Mouse (Mus musculus): Measurements from ENCODE around the gene Prap1. TPM values are rescaled to one million over a fixed set of nuclear protein-coding genes. Genes with fewer than 3 reads are reported as not detected.
"Not testable (repeated sequence)": the region's sequence is repeated elsewhere in the genome, so short reads cannot be mapped to it uniquely, and the experiment has no call there.

Gene Prap1
- total RNA-seq, 2 experiments from 2014 or later, result not detected

DNA sequence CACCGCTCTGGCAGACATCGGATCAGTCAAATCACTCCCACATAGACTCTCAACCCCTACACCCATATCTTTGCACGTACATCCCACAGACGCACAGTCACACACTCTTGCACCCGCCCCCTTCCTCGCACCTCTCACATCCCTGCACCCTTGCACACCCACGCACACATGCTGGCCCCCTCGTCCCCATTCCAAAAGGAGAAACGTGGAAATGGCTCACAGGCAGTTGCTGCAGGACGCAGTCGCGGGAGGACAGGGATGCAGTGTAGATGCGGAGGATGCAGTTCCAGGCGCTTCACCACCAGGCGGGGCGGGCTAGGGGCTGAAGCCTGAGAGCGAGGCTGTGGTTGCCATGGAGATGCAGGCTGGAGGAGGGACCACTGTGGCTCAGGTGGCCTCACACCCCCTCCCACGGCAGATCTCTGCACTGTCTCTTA lies 10.9 kb upstream of the Prap1 start, which contains the start of gene Caly:
Caly (minus strand) TSS at position 307 of the 437 bp plus-strand sequence.
- peak; percentile 44 for DNase-seq

DNA sequence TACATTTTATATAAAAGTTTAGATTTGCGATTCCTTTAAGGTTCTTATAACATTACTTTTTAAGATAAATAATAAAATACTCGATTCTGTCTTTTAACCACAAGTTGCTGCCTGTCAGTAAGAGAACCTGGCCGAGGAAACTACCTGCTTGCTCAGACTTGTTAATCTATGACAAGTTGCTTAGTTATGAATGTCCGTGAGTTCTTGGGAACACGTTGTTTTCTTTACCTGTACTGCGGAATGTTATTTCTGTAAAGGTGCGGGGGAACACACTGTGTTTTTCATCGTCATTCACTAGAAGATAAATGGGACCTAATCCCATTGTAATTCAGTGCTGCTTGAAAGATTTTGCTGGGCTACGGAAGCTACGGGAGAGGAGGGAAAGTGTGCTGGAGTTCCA lies 2.6 kb upstream of the Prap1 start:
- no peak for DNase-seq

DNA sequence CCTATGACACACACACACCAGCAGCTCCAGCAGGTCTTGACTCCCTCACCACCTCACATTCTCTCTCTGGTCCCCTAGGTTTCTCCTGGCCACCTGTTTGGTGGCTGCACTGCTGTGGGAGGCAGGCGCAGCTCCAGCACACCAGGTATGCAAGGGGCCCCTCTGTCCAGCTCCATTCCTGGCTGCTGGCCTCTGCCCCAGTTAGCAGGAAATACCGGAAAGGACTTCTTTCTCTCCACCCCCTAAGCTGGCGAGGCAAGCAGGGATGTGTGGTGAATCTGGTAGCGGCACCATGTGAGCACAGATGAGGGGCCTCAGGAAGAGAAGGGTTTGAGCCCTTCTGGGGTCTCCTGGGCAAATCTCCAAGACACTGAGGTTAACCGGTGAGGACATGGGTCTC lies 1.8 kb downstream of the Prap1 start:
- DNase-seq, result no peak

DNA sequence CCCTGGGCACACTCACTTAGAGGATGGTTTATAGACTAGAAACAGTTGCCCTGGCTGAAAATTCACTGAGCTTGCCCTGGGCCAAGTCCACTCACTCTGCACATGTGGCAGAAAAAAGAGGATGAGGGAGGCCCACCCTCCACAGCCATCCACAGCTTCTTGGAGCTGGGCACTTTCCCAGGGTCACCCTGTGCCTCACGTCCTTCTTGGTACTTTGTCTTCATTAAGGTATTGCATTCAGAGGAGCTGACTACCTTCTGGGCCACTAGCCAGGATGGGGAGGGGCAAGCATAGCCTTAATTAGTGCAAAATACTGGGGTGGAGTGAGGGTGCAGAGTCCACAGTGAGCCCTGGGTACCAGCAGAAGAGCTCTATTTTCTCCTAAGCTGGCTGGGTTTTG lies 2.4 kb downstream of the Prap1 start:
- DNase-seq, result no peak

DNA sequence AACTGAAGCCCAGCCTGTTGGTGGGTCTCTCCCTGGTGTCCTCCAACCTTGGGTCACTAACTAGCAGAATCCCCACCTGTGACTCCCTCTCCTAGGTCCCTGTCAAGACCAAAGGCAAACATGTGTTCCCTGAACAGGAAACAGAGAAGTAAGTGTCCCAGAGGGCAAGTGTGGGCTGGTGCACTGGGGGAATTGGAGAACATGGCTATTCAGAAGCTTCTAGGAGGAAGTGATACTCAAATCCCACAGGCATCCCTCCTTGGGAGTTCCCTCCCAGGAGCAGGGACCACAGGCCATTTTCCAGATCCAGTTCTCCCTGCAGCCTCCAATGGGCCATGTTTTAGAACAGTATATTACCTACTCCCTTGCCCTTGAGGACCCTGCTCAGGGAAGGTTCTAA lies 2.9 kb downstream of the Prap1 start:
- DNase-seq, result no peak

DNA sequence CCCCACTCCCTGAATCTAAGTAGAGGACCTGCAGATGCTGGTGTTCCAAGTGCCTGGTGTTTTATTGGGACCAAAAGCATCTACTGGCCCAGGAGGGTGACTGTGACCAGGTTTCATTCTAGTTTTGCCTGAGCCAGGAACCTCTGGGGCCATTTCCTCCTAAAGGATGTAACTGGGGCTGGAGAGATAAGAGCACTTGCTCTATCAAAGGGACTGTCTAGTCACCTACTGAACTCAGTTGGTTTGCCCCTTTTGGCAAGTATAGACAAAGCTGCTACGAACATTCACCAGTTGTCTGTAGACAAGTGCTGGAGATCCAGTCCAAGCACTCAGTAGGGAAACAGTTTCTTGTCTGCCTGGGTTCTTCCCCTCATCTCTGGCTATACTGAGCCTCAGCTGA lies 5.3 kb downstream of the Prap1 start:
- DNase-seq, result no peak

DNA sequence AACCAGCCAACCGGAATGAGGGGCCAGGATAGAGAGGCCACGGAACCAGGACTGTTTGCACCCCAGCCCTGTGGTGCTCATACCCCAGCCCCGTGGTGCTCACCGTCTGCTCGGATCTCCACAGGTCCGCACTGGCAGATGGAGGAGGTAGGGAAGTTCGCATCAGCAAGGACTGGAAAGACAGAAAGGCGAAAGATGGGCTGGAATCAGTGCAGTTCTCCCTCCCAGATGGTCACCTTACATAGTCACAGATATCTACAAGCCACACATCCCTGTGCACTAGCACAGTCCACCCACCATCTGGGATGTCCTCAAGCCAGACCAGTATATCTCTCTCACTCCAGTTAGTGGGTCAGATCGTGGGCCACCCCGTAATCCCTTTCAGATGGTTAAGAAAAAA lies 8.3 kb downstream of the Prap1 start:
- DNase-seq, result no peak

DNA sequence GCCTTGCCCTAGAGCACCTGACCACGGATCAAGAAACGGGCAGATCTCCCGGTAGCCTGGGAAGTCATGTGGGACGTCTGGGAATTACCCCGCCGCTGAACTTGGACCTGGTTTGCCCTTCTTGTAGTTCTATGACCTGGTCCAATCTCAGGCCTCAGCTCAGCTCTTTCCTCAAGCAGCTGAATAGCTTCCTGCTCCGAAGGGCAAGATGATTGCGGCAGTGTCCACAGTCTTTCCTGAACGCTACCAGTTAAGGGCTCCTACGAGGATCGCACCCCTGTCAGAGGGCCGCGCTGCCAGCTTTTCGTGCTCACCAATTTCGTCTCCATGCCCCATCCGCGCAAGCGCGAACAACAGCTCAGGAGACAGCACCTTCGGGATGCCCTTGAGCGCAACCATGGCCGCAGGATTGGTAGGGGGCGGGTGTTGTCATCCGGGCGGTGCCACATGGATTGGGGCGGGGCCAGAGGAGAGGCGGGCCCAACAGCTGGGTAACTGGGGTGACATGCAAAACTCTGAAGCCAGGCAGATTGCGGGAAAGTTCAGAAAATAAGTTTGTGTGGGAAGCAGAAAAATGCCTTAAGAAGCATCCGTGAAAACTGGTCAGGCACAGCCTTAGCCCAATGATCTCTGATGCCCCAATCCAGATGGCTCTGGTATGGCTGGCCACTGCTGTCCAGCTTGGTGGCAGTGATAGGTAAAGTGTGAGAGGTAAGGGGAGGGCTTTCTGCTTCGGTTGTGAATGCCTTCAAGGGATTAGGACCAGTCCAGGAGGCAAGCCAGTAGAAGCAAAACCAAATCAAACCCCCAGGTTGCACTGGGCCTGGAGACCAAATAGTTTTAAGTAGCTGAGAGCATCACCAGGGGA lies 9.0 kb downstream of the Prap1 start, which contains the start of gene Fuom:
Fuom (minus strand) TSS at position 449 of the 868 bp plus-strand sequence.
- DNase-seq, result peak; percentile 91

DNA sequence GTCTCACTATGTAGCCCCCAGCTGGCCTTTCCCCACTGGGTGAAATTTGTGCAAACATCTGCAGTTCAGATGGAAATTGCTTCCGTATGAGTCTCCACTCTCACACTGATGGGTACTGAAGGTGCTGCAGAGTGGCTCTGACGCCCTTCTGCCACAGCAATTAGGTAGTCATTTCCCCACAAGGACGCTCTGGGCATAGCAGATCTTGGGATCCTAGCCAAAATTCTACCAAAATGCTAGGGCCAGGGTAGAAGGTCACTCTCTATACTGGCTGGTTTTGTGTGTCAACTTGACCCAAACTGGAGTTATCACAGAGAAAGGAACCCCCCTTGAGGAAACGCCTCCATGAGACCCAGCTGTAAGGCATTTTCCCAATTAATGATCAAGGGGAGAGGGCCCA lies 10.8 kb downstream of the Prap1 start:
- no peak for DNase-seq

DNA sequence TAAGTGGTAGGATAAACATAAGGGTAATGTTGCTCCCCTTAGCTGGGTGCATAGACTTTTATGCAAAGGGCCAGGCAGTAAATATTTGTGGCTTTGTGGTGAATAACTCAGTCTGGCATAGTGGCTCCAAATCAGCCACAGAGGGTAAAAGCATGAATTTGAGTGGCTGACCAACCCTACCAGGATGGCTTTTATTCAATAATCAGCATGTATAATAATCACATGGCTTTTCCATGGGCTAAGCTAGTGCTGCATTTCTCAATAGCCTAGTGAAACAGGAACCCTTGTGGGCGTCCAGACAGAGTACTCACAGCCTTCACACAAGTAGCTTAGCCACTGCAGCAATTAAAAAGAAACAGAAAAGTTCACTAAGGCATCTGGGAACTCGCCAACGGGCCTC lies 18.7 kb downstream of the Prap1 start:
- no peak for DNase-seq

DNA sequence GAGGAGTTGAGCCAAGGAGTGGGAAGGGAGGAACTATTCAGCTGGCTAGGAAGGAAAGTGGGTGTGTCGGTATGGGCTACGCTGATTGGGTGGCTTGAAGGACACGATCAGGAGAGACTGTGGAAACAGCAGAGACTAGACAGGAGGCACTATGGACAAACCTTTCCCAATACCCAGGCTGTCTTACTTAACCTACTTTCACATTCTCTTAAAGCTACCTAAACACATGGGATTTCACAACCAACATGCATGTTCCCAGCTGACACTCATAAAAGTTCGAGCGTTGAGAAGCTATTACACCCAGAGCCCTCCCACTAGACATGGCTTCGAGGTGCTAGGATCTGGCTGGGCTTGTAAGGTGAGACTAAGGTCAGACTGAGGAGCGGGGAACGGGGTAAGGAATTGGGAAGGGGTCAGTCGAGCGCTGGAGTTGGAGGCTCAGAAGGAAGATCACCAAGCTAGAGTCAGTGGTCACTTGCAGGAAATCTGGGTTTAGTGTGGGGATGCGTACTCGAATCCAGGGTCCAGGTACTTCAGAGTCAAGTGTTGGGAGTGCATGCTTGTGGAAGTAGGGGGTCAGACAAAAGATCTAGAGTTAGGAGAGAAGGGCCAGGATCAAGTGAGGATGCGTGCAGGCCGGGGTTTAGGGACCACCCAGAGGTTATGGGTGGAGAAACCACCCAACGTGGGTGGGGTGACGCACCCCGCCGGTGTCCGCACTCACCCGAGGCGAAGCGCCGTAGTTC lies 22.6 kb downstream of the Prap1 start, which contains the start of gene Paox:
Paox (plus strand) TSS at position 217 of the 746 bp plus-strand sequence.
- peak; percentile 68 for DNase-seq

DNA sequence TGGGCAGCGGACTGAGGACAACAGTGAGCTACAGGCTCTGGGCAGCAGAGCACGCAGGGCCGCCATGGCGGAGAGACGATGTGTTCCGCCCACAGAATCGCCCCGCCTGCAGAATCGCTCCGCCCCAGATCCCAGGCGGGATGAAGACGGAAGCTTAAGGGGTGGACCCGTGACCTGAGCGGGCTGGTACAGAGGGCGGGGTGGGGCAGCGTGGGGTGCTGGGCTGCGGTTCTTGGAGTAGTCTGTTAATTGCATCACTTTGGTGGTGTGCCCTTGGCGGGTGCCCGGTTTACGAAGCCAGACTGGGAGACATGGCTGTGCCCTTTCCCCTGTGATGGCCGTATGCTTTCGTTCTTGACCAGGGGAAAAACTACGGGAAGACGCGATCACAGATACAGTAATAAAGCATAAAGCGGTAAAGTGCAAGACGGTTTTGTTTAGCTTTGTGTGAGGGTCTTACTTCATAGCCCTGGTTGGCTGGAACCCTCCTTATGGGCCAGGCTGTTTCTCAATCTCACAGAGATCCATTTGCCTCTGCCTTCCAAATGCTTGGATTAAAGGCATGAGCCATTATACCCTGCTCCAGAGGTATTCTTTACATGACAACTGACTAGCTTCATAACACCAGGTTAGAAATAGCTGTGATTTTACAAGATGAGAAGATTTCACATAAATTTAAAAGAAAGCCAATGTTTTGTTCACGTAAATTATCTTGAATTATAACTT lies 23.3 kb downstream of the Prap1 start, which contains the start of gene Echs1:
Echs1 (minus strand) TSS at position 148 of the 726 bp plus-strand sequence.
- peak; percentile 91 for DNase-seq

DNA sequence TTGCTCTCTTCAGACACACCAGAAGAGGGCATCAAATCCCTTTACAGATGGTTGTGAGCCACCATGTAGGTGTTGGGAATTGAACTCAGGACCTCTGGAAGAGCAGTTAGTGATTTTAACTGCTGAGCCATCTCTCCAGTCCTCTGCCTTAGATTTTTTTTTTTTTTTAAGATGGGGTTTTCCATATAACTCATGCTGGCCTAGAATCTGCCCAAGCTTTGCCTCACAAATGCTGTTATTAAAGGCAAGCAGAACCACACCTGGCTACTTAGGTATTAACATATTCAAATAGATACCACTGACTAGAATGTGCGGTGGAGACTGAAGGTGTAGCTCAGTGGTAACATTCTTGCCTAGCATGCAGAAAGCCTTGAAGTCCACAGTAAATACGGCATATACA lies 27.3 kb downstream of the Prap1 start:
- DNase-seq, result no peak

DNA sequence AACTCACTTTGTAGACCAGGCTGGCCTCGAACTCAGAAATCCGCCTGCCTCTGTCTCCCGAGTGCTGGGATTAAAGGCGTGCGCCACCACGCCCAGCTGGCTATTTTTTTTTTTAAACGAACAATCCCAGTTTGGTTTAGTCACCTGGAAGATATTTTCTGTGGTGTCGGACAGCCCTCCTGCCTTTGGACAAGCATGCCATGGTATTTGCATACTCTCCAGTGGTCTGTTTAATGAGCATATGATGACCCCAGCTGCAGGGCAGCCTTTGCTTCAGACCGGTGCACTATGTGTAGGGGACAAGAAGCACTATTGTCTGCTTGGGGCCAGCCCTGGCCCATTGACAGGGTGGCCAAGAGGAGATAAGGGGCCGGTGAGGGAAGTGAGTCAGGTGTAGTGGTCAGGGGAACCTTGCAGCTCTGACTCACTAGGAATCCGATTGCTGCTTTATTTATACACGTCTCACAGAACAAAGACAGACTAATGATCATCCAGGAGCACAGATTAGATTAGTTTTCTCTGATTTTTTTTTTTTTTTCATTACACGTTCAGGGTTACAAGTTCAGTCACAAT lies 28.2 kb downstream of the Prap1 start:
- no peak for DNase-seq

DNA sequence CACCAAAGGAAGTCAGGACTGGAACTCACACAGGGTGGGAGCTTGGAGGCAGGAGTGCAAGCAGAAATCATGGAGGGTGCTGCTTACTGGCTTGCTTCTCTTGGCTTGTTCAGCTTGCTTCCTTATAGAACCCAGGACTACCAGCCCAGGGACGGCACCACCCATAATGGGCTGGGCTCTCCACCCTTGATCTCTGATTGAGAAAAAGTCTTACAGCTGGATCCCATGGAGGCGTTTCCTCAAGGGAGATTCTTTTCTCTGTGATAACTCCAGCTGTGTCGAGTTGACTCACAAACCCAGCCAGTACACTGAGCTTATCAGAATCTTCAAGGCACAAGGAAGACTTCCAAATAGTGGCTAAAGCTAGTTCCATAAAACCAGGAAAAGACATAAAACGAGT lies 29.6 kb downstream of the Prap1 start:
- DNase-seq, result no peak

DNA sequence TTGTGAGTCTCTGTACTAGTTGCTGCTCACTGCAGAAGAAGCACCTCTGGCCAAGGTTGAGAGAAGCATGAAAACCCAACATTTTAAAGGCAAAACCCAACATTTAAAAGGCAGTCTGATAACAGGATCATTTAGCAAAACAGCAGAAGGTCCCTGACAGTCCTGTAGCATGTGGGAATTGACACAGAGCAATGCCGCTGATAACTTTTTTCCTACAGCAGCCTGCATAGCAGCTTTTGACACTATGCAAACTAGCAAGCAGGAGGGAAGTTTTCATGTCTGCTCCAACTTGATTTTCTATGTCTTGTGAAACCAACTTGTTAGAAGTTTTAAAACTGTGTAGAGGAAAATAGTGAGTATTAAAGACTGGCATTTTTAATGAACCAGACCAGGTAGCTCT lies 31.2 kb downstream of the Prap1 start:
- DNase-seq, result no peak

DNA sequence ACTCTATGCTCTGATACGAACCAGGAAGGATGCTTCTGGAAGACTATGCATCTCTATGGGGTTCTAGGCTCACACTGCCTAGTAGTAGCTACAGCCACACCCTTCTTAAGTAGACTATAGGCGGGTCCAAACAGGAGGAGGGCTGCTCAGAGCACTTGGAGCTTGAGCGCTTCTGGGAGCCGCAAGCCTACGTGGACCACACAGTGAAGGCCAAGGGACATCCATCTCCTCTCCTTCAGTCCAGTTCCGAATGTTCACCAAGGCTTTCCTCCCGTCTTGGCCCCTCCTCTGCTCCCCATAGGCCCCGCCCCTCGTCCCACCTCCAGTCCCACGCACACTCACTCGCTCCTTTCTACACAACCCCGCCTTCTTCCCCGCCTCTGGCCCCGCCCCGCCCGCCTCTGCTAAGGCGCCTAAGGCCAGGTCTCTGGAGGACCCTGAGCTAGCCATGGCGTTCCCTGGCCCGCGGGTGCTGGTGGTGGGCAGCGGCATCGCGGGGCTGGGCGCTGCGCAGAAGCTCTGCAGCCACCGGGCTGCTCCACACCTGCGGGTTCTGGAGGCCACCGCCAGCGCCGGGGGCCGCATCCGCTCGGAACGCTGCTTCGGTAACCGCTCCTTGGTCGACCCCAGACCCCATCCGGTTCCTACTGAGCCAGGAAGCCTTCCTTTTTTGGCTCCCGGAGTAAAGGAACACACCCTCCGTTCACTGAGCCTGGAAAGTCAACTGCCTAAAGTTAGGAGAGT lies 32.3 kb downstream of the Prap1 start:
- peak; percentile 94 for DNase-seq

DNA sequence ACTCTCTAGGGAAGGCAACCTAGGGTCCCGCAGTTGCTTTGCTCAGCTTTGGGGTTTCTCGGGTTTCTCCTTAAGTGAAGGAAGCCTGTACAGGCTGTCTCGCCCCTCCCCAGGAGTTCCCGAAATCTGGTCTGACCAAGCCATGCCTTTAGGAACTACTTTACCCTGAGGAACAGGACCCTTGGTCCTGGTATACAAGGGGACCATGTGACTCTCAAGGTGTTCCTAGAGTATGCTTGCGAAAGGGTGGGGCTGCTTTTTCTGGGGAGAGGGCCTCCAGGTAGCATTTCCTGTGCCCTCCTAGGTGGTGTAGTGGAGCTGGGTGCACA lies 32.8 kb downstream of the Prap1 start:
- no peak for DNase-seq

DNA sequence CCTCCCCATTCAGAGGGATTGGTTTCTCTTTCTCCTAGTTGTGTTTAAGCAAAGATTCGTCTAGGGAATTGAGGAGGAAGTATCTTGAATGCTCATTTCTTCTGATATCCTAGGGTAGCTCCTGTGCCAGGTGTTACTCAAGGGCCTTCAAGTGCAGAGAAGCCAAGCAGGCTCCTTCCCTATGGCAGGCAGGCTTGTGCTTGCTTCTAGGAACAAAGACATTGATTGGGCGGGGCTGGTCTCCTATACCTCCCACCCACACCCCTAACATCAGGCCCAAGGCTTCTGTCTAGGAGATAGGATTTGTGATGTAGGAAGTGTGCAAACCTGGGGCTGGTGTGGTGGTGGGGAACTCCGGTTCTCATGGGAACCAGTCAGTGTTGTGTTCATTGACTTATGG lies 33.7 kb downstream of the Prap1 start:
- DNase-seq, result no peak

DNA sequence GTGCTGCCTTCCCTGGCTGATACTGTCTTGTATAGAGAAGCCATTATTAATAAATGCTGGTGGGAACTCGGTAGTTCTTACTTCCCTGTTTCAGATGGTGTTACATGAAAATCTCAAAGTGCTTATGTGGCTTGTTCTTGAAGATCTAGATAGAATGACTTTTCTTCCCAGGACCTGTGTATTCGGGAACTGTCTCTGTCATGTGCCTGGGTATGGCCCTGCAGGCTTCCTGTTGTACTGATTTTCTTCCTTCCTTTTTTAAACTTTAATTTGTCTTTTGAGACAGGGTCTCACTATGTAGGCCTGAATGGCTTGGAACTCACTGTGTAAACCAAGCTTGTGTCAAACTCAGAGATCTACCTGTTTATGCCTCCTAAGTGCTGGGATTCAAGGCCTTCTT lies 34.7 kb downstream of the Prap1 start:
- DNase-seq, result no peak

DNA sequence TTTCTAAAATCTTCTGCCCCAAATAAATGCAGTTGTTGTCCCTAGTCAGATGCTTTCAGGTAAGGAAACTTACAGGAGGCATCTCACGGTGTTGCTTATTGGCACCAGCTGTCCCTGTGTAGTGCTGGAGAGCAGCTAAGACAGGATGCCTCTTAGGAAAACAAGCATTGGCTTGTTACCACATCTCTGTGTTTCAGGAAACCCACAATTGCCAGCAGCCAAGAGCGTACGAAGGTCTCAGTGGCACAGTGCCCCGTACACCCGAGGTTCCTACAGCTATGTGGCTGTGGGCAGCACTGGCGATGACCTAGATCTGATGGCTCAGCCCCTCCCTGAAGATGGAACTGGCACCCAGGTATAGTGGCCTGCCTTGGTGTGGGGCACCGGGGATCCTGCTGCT lies 39.0 kb downstream of the Prap1 start:
- DNase-seq, result not testable (repeated sequence)

DNA sequence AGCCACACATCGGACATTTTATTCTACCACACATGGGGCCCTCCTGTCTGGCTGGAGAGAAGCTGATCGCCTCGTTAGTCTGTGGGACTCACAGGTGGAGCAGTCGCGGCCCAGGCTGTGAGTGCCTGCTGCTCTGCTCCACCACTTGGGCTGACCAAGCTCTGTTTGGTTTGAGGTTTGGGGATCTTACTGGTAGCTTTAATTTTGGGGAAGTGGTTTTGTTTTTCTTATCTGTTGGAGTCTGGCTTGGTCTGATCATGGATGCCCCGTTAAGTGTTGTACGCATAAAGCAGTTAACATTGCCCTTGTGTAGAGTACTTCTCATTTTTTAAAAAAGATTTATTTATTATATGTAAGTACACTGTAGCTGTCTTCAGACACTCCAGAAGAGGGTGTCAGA lies 40.8 kb downstream of the Prap1 start:
- not testable (repeated sequence) for DNase-seq
